ENCODE assay signal across 19 mouse cellular contexts in the genomic region with DNA sequence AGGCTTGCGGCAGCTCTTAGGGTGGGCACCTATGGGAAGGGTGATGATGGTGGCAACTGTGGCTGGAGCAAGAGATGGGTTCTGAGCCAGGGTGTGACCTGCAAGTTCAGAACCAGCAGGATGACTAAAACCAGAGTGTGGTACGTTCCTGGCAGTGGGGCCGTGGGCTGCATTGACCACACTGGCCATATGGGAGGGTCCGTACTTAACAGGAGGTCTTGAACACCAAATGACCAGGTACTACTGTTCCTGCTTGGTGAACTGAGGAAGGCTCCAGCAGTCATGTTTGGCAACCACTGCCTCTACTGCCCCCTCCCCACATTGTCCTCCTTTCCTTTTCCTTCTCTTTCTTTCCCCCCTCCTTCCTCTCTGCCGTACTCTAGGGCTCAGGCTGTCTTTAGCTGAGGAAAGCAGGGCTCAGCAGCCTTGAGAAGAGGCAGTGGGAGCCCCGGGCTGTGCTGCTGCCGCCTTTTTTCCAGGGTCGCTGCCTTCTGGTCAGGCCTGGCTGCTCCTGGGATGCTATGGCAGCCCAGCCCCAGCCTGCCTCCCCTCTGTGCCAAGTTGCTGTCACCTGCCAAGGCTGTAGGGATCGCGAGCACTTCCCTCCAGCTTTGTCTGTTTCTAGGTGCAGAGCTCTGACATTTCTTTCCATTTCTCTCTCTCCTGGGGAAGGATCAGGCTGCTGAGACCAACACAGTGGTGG.
DNase-seq lines count a peak whose midpoint lies in the region; ATAC-seq and TF ChIP-seq lines count a peak whose summit lies in the region.
"Had no signal": no experiment of that assay in that cellular context is flagged by ENCODE, and none has a peak within 500 bp of the region (broad histone marks: within the 10 kb centered on the region; RNA-seq: fewer than 3 reads in every experiment).

No protein-coding gene starts in this region.

- 67% methylated on average over 10 of the region's 10 CpGs for WGBS in hindbrain, postnatal 0 days
- WGBS in hindbrain, embryonic 12.5 days: 79% methylated on average over 10 of the region's 10 CpGs
- 73% methylated on average over 10 of the region's 10 CpGs for WGBS in midbrain, embryonic 12.5 days
- WGBS in midbrain, embryonic 11.5 days: 84% methylated on average over 10 of the region's 10 CpGs

- no peaks in the 10 kb centered on the region for H3K27me3 ChIP-seq in hindbrain, postnatal 0 days (ENCODE audit: insufficient read depth, low read length)
- H3K27me3 ChIP-seq in hindbrain, embryonic 12.5 days: no peaks in the 10 kb centered on the region
- no peaks in the 10 kb centered on the region for H3K27me3 ChIP-seq in midbrain, embryonic 12.5 days
- H3K27me3 ChIP-seq in midbrain, embryonic 11.5 days (ENCODE audit: control insufficient read depth, insufficient read depth, low read length): no peaks in the 10 kb centered on the region
- H3K27me3 ChIP-seq: forebrain, embryonic 12.5 days; intestine, embryonic 15.5 days; liver, embryonic 12.5 days had no signal

- TF ChIP-seq CTCF in hindbrain, postnatal 0 days (IDR thresholded peaks at IDR 0.05; ENCODE audit: low read depth): no peak

- no peaks in the 10 kb centered on the region for H3K9me3 ChIP-seq in hindbrain, postnatal 0 days (ENCODE audit: low read length)
- H3K9me3 ChIP-seq in hindbrain, embryonic 12.5 days (replicated peaks): no peaks in the 10 kb centered on the region
- H3K9me3 ChIP-seq in midbrain, embryonic 12.5 days: no peaks in the 10 kb centered on the region
- H3K9me3 ChIP-seq in midbrain, embryonic 11.5 days (ENCODE audit: control insufficient read depth, low read length): no peaks in the 10 kb centered on the region
- H3K9me3 ChIP-seq: forebrain, embryonic 12.5 days; intestine, embryonic 15.5 days; liver, embryonic 12.5 days; midbrain, embryonic 10.5 days had no signal

- no peak overlapping the region for H3K4me3 ChIP-seq in hindbrain, postnatal 0 days (ENCODE audit: low read length)
- no peak overlapping the region for H3K4me3 ChIP-seq in hindbrain, embryonic 12.5 days
- no peak overlapping the region for H3K4me3 ChIP-seq in midbrain, embryonic 12.5 days
- H3K4me3 ChIP-seq in midbrain, embryonic 11.5 days (ENCODE audit: low read depth, low read length): no peak overlapping the region
- H3K4me3 ChIP-seq: forebrain, embryonic 12.5 days; intestine, embryonic 15.5 days; liver, embryonic 12.5 days; midbrain, embryonic 10.5 days had no signal

- peak; percentile 47; the same call in 1 of the 2 replicates for ATAC-seq in hindbrain, postnatal 0 days
- no peak for ATAC-seq in hindbrain, embryonic 12.5 days (ENCODE audit: low FRiP score)
- peak; percentile 23; the same call in 1 of the 2 replicates for ATAC-seq in midbrain, embryonic 12.5 days (ENCODE audit: low FRiP score, low read depth)
- no peak for ATAC-seq in midbrain, embryonic 11.5 days (ENCODE audit: low FRiP score)
- ATAC-seq: intestine, embryonic 15.5 days; liver, embryonic 12.5 days had no signal

- H3K36me3 ChIP-seq in hindbrain, postnatal 0 days (ENCODE audit: insufficient read depth, low read length): 0 out of 2 replicates have a peak, but pooled peaks cover 3% of the 10 kb centered on the region
- H3K36me3 ChIP-seq in hindbrain, embryonic 12.5 days: peaks cover 8% of the 10 kb centered on the region; the same call in 1 of the 2 replicates
- 0 out of 2 replicates have a peak, but pooled peaks cover 4% of the 10 kb centered on the region for H3K36me3 ChIP-seq in midbrain, embryonic 12.5 days
- H3K36me3 ChIP-seq in midbrain, embryonic 11.5 days (ENCODE audit: control insufficient read depth, insufficient read depth, low read length): no peaks in the 10 kb centered on the region
- H3K36me3 ChIP-seq: intestine, embryonic 15.5 days had no signal

- 0 out of 2 replicates have a peak, but pooled peaks cover 3% of the 10 kb centered on the region for H3K4me1 ChIP-seq in hindbrain, postnatal 0 days (ENCODE audit: insufficient read depth, low read length)
- no peaks in the 10 kb centered on the region for H3K4me1 ChIP-seq in hindbrain, embryonic 12.5 days
- H3K4me1 ChIP-seq in midbrain, embryonic 12.5 days: no peaks in the 10 kb centered on the region
- no peaks in the 10 kb centered on the region for H3K4me1 ChIP-seq in midbrain, embryonic 11.5 days (ENCODE audit: control insufficient read depth, insufficient read depth, low read length)
- H3K4me1 ChIP-seq: forebrain, embryonic 12.5 days; intestine, embryonic 15.5 days; midbrain, embryonic 10.5 days had no signal

- DNase-seq in cerebellum, postnatal 14 days: peak; percentile 54 to 59
- no peak for DNase-seq in cerebellum, adult 9-11 months
- DNase-seq in hindbrain, postnatal 0 days (ENCODE audit: low spot score): peak; percentile 15
- no peak for DNase-seq in midbrain, embryonic 11.5 days (ENCODE audit: low spot score, missing footprints)
- peak; percentile 28 to 47 for DNase-seq in kidney, postnatal 4 days
- DNase-seq: B cell, adult 2 months; cerebellum, adult 11-12 months; heart, postnatal 36 days; lung, embryonic 14.5 days; lung, postnatal 4 days; spleen, adult 18-20 months; thymus, adult 18-20 months had no signal

- H3K9ac ChIP-seq in hindbrain, postnatal 0 days (replicated peaks; ENCODE audit: low read length): no peak overlapping the region
- H3K9ac ChIP-seq in hindbrain, embryonic 12.5 days: no peak overlapping the region
- no peak overlapping the region for H3K9ac ChIP-seq in midbrain, embryonic 12.5 days (replicated peaks)
- no peak overlapping the region for H3K9ac ChIP-seq in midbrain, embryonic 11.5 days (ENCODE audit: low read length)
- H3K9ac ChIP-seq: forebrain, embryonic 12.5 days; intestine, embryonic 15.5 days; liver, embryonic 12.5 days; lung, embryonic 14.5 days had no signal

- H3K27ac ChIP-seq in hindbrain, postnatal 0 days: no peak overlapping the region
- H3K27ac ChIP-seq in hindbrain, embryonic 12.5 days: no peak overlapping the region
- no peak overlapping the region for H3K27ac ChIP-seq in midbrain, embryonic 12.5 days (replicated peaks)
- no peak overlapping the region for H3K27ac ChIP-seq in midbrain, embryonic 11.5 days (ENCODE audit: low read depth, low read length)
- H3K27ac ChIP-seq: forebrain, embryonic 12.5 days; intestine, embryonic 15.5 days; liver, embryonic 12.5 days; midbrain, embryonic 10.5 days had no signal

- H3K4me2 ChIP-seq in hindbrain, postnatal 0 days (ENCODE audit: low read depth, low read length): no peak overlapping the region
- no peak overlapping the region for H3K4me2 ChIP-seq in hindbrain, embryonic 12.5 days (replicated peaks)
- H3K4me2 ChIP-seq in midbrain, embryonic 12.5 days (replicated peaks): no peak overlapping the region
- H3K4me2 ChIP-seq in midbrain, embryonic 11.5 days: no peak overlapping the region
- H3K4me2 ChIP-seq: forebrain, embryonic 12.5 days; heart, embryonic 11.5 days; intestine, embryonic 15.5 days; liver, embryonic 12.5 days; lung, embryonic 14.5 days had no signal

Comparison
In these comparisons a context has a peak if more than half of its experiments do, and no peak if none do; other contexts are left out.
1. DNase-seq: peak in cerebellum, postnatal 14 days (2 of 2), hindbrain, postnatal 0 days (single experiment) and kidney, postnatal 4 days (2 of 2); none in cerebellum, adult 9-11 months (single experiment) and midbrain, embryonic 11.5 days (single experiment).
2. ATAC-seq: peak in hindbrain, postnatal 0 days (single experiment) and midbrain, embryonic 12.5 days (single experiment); none in hindbrain, embryonic 12.5 days (single experiment) and midbrain, embryonic 11.5 days (single experiment).